Mouse (Mus musculus) T-helper 2 cell (primary cell): ENCODE data around the gene Anapc11.

Experiments used
- in situ Hi-C: fragments of 300-600 bp; cut with MboI, MseI; formaldehyde crosslinking; loops from one replicate; pipeline ENCODE4 v1.15.1; 2025; ENCODE audit warnings: high pct_unique_total_duplicates

The Anapc11 gene

GRCm38 (mm10) chr11:120626785-120627467 is 28.7 kb downstream of the Anapc11 start:
- in situ Hi-C loops: loop anchor here (10.0 kb wide), 1 partner anchor 88 kb away; the partner anchor contains the start of genes Cenpx and Lrrc45

GRCm38 (mm10) chr11:120627468-120628300 is 29.5 kb downstream of the Anapc11 start:
- in situ Hi-C loops: loop anchor here (10.0 kb wide), 1 partner anchor 87 kb away; the partner anchor contains the start of genes Cenpx and Lrrc45

GRCm38 (mm10) chr11:120628601-120629340 is 30.6 kb downstream of the Anapc11 start:
- in situ Hi-C loops: loop anchor here (10.0 kb wide), 1 partner anchor 86 kb away; the partner anchor contains the start of genes Cenpx and Lrrc45

- in situ Hi-C loops: loop anchor here (10.0 kb wide), 1 partner anchor 85 kb away; the partner anchor contains the start of genes Cenpx and Lrrc45
Observed at GRCm38 (mm10) chr11:120629341-120629730, 31.1 kb downstream of the Anapc11 start.

- in situ Hi-C loops: loop anchor here (10.0 kb wide), 1 partner anchor 85 kb away; the partner anchor contains the start of genes Cenpx and Lrrc45
Observed at GRCm38 (mm10) chr11:120629911-120630310, 31.7 kb downstream of the Anapc11 start.

- in situ Hi-C loops: no loop called here
Observed at GRCm38 (mm10) chr11:120630401-120630871, 32.2 kb downstream of the Anapc11 start.

GRCm38 (mm10) chr11:120630881-120631725 is 32.9 kb downstream of the Anapc11 start:
- in situ Hi-C loops: no loop called here

GRCm38 (mm10) chr11:120631726-120632448 is 33.7 kb downstream of the Anapc11 start:
- in situ Hi-C loops: no loop called here

GRCm38 (mm10) chr11:120632559-120633519 is 34.6 kb downstream of the Anapc11 start:
- in situ Hi-C loops: no loop called here

GRCm38 (mm10) chr11:120633520-120634343 is 35.5 kb downstream of the Anapc11 start, which contains the start of gene Mafg:
Gene Mafg, minus strand, starts transcription at chr11:120633600.
- in situ Hi-C loops: no loop called here

- in situ Hi-C loops: no loop called here
Observed at GRCm38 (mm10) chr11:120634810-120635209, 36.6 kb downstream of the Anapc11 start.

GRCm38 (mm10) chr11:120641255-120641654 is 43.0 kb downstream of the Anapc11 start:
- in situ Hi-C loops: no loop called here

- in situ Hi-C loops: no loop called here
Observed at GRCm38 (mm10) chr11:120641869-120642268, 43.6 kb downstream of the Anapc11 start.

GRCm38 (mm10) chr11:120642939-120643600 is 44.8 kb downstream of the Anapc11 start:
- in situ Hi-C loops: no loop called here

- in situ Hi-C loops: no loop called here
Observed at GRCm38 (mm10) chr11:120643601-120643987, 45.4 kb downstream of the Anapc11 start, which contains the start of gene Pycr1. Gene Pycr1, minus strand, starts transcription at chr11:120643769.

- in situ Hi-C loops: no loop called here
Observed at GRCm38 (mm10) chr11:120647047-120647830, 49.0 kb downstream of the Anapc11 start.
